Mouse (Mus musculus) stomach, embryonic 16.5 days (tissue): Measurements from ENCODE around the gene Arhgap4. TPM values are rescaled to one million over a fixed set of nuclear protein-coding genes. Genes with fewer than 3 reads are reported as not detected.

ENCODE experiments used
- ATAC-seq: fragments of 200-750 bp; cut with Nextera tagmentation; 2 replicates; pipeline ENCODE4 v1.8.0; 2017; ENCODE audit warnings: moderate number of reproducible peaks, moderate TSS enrichment; ENCODE audit not compliant: insufficient read depth, low FRiP score
- H3K27ac ChIP-seq: fragments of 300-500 bp; sonication (generic); 2 replicates; pipeline ENCODE4 v1.5.1; 2014; ENCODE audit warnings: low read length
- H3K27me3 ChIP-seq: fragments of 300-500 bp; sonication (generic); 2 replicates; pipeline ENCODE4 v1.6.1; 2014; ENCODE audit warnings: low read length, control low read depth, mixed read lengths; ENCODE audit not compliant: control insufficient read depth, insufficient read depth
- H3K36me3 ChIP-seq: fragments of 300-500 bp; sonication (generic); 2 replicates; pipeline ENCODE4 v1.6.1; 2014; ENCODE audit warnings: low read length; ENCODE audit not compliant: control insufficient read depth, insufficient read depth
- H3K4me1 ChIP-seq: fragments of 300-500 bp; sonication (generic); 2 replicates; pipeline ENCODE4 v1.6.1; 2014; ENCODE audit warnings: low read length, control low read depth, mixed read lengths; ENCODE audit not compliant: control insufficient read depth, insufficient read depth
- H3K4me2 ChIP-seq: fragments of 300-500 bp; sonication (generic); 2 replicates; pipeline ENCODE4 v1.6.1; 2014; ENCODE audit warnings: low read depth, low read length, mixed read lengths
- H3K4me3 ChIP-seq: fragments of 300-500 bp; sonication (generic); replicated peaks from 2 replicates; pipeline ENCODE4 v1.5.1; 2014; ENCODE audit warnings: mild to moderate bottlenecking, low read length
- H3K9ac ChIP-seq: fragments of 300-500 bp; sonication (generic); 2 replicates; pipeline ENCODE4 v1.6.1; 2014; ENCODE audit warnings: low read length
- H3K9me3 ChIP-seq: fragments of 300-500 bp; sonication (generic); replicated peaks from 2 replicates; pipeline ENCODE4 v1.6.1; 2016; ENCODE audit warnings: low read length, control low read depth; ENCODE audit not compliant: control insufficient read depth
- WGBS: fragments of 180-500 bp; shearing (Covaris S2); extraction: QIAGEN DNeasy Blood & Tissue Kit; methylation state at CpG from one replicate; pipeline ENCODE4 v1.1.7; 2014; 5-methylcytosine and 5-hydroxymethylcytosine counted together
- polyA plus RNA-seq: library from polyadenylated mRNA; unstranded; fragments of >200 nt; fragmentation: Nextera tagmentation; extraction: Ambion mirVana; gene quantifications from 2 replicates; pipeline ENCODE4 v1.2.1, GENCODE M21; 2015

Gene Arhgap4
- polyA plus RNA-seq, 1 experiment from 2014 or later, result 4.7 TPM

DNA sequence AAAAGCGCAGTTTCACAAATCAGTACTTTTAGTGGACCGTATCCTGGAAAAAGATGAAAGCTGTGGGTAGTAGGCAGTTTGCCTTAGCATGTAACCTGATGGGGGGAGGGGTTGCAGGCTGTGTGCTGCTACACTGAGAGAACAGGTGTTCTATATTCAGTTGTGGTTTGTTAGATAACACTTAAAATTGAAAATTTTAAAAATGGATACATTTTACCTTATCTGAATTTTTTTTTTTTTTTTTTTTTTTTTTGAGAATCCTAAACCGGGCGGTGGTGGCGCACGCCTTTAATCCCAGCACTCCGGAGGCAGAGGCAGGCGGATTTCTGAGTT, 846 bp upstream of the Arhgap4 start:
- H3K27ac ChIP-seq, result peak overlapping the region; percentile 66; the same call in 1 of the 2 replicates

DNA sequence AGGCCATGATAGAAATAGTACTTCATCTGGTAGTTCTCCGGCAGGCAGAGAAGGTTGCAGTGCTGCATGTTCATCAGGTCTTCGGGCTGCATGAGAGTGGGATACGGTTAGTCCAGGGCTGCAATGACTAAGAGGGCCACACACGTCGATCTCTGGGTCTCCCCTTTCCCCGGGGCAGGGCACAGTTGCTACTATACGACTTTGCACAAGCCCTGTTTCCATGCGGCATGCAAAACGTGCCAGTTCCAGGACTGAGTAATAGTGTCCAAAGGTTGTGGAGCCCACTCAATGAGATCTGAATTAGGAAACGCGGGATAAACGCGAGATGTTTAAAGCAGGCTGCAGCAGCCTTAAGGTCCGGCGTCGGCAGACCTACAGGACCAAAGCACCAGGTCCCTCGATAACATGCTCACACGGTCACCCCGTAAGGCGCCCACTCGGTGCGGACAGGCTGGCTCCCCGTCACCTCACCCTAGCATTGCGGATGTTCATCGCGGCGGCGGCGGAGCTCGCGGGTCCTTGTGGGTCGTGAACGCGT, 316 bp downstream of the Arhgap4 start:
- H3K27ac ChIP-seq, result peak overlapping the region; percentile 78
- H3K9me3 ChIP-seq, result no peaks in the 10 kb centered on the region
- H3K36me3 ChIP-seq, result no peaks in the 10 kb centered on the region
- peak; percentile 52 for ATAC-seq
- H3K9ac ChIP-seq, result peak overlapping the region; percentile 76
- peak overlapping the region; percentile 59 for H3K4me2 ChIP-seq
- H3K4me1 ChIP-seq, result no peaks in the 10 kb centered on the region
- WGBS, result 17% methylated on average over 34 of the region's 34 CpGs
- peak overlapping the region; percentile 60 for H3K4me3 ChIP-seq
- no peaks in the 10 kb centered on the region for H3K27me3 ChIP-seq

More for the DNA sequence above, 846 bp upstream of the Arhgap4 start:
- Histone ChIP-seq H3K9me3 (no peaks in the 10 kb centered on the region), H3K4me2 (peak overlapping the region; percentile 72), H3K36me3 (no peaks in the 10 kb centered on the region), H3K9ac (peak overlapping the region; percentile 74), H3K4me3 (peak overlapping the region; percentile 60), H3K4me1 (no peaks in the 10 kb centered on the region), H3K27me3 (no peaks in the 10 kb centered on the region)
- no peak for ATAC-seq
- WGBS, result 51% methylated on average over 4 of the region's 8 CpGs

DNA sequence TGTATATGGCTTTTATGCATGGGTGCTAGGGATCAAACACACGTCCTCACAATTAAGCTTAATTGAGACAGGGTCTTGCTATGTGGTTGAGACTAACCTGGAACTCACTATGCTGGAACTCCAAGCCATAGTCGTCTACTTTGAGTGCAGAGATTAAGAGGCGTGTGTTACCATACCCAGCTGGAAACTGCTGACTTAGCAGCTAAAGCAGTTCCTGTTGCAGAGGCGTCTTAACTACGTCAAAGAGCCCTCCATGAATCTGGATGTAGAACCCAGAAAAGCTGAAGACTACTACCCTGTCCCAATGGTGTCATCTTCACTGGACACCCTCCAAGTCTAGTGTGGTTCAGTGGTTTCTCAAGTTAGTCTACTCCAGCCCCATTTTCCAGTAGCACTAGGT, 3.0 kb downstream of the Arhgap4 start:
- Histone ChIP-seq H3K9ac (no peak overlapping the region), H3K9me3 (no peaks in the 10 kb centered on the region), H3K27me3 (no peaks in the 10 kb centered on the region), H3K36me3 (no peaks in the 10 kb centered on the region), H3K4me1 (no peaks in the 10 kb centered on the region), H3K4me2 (no peak overlapping the region), H3K27ac (no peak overlapping the region), H3K4me3 (no peak overlapping the region)
- WGBS, result 86% methylated on average over 5 of the region's 5 CpGs
- no peak for ATAC-seq

DNA sequence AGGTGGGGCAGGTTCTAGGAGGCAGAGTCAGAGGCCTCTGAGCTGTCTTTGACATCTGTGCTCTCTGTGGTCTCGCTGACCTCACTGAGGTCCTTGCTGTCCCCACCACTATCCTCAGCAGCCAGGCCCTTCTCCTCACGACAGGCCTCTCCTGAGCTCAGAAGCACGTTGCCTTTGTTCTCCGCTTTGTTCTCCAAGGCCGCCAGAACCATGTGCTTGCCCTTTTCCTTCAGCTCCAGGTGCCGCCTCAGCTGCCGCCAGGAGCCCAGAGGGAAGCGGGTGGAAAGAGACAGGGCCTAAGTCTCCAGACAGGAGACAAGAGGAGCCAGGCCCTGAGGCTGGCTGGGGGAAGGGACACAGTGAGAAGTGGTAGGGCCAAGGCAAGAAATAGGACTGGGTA, 4.7 kb downstream of the Arhgap4 start:
- 75% methylated on average over 8 of the region's 8 CpGs for WGBS
- H3K4me3 ChIP-seq, result no peak overlapping the region
- ATAC-seq, result no peak
- H3K27me3 ChIP-seq, result no peaks in the 10 kb centered on the region
- H3K4me1 ChIP-seq, result no peaks in the 10 kb centered on the region
- no peak overlapping the region for H3K4me2 ChIP-seq
- H3K27ac ChIP-seq, result no peak overlapping the region
- H3K36me3 ChIP-seq, result no peaks in the 10 kb centered on the region
- H3K9me3 ChIP-seq, result no peaks in the 10 kb centered on the region
- no peak overlapping the region for H3K9ac ChIP-seq

DNA sequence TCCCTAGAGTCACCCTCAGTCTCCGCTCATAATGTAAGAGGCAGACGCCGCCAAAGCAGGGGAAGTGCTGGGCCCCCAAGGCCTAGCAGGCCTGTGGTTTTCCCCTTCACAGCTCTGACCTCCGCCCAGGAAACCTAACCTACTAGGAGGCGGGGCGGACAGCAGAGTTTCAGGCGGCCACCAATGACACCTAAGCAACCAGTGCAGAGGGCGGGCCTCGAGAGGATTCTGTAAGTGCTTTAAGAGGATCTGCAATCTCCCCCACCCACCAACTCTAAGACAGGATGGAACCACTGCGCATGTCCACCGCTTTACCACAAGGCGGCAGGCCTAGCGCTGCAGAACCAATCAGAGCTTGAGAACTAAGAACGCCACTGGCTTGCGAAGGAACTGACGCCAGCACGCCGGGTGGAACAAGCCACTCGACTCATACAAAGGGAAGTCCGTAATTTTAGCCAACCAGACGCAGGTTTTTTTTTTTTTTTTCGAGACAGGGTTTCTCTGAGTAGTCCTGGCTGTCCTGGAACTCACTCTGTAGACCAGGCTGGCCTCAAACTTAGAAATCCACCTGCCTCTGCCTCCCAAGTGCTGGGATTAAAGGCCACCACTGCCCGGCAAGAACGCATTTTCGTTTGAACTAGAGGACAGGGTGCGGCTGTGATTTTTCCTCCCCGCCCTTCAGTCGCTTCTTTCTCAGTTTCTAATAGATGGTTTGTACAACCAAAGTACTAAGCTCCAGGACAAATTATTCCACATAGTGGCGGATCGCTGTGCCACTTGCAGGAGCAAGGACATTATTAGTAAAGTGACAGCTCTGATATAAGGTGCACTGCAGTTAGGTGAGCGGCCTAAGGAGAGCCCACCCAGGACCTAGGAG, 6.6 kb downstream of the Arhgap4 start:
- peak; percentile 98 for ATAC-seq
- Histone ChIP-seq H3K9ac (peak overlapping the region; percentile 56), H3K36me3 (no peaks in the 10 kb centered on the region), H3K4me2 (peak overlapping the region; percentile 47), H3K27me3 (no peaks in the 10 kb centered on the region), H3K4me3 (peak overlapping the region; percentile 23), H3K9me3 (no peaks in the 10 kb centered on the region), H3K4me1 (no peaks in the 10 kb centered on the region), H3K27ac (peak overlapping the region; percentile 81)
- 18% methylated on average over 31 of the region's 31 CpGs for WGBS

DNA sequence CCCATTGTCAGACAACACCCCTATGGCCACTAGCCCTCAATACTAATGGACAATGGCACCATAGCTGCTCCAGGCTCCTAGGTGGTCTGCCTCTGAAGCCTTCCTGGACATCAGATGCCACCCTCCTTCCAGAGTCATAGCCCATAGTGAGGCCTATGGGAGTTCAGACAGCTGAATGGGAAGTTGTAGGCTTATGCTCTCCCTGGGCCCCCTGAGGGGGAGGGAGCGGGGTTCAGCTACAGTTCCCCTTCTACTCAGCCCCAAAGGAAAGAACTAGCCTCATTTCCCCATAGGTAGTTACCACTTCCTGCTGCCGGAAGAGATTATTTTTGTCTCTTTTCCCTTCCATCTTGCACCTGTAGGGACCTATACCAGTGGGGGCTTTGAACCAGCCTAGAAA, 10.1 kb downstream of the Arhgap4 start:
- Histone ChIP-seq H3K4me1 (no peaks in the 10 kb centered on the region), H3K9ac (no peak overlapping the region), H3K4me2 (0 out of 2 replicates have a peak overlapping the region, but pooled peaks have one; percentile 45), H3K4me3 (no peak overlapping the region), H3K27me3 (no peaks in the 10 kb centered on the region; the same call in 1 of the 2 replicates), H3K9me3 (no peaks in the 10 kb centered on the region), H3K27ac (no peak overlapping the region), H3K36me3 (no peaks in the 10 kb centered on the region)
- no peak for ATAC-seq
- 79% methylated on average over 2 of the region's 2 CpGs for WGBS

DNA sequence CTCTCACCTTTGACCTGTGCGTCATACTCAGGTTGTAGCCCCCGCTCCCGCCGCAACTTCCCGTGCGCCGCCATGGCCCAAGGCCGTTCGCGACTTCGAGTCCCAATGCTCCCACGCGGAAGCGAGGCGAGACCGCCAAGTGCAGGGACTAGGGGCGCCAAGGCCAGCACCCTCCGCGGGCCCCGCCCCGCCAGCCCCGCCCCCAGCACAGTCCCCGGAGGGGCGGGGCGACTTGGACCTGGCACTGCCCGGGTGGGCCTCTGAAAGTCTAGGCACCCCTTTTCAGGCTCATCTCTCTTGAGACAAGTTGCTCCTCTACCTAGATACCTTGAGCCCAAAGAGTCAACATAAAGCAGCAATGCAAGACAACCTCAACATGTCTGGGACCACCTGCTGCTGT, 10.5 kb downstream of the Arhgap4 start:
- H3K4me2 ChIP-seq, result peak overlapping the region; percentile 45
- H3K4me1 ChIP-seq, result no peaks in the 10 kb centered on the region
- no peak overlapping the region; the same call in 1 of the 2 replicates for H3K9ac ChIP-seq
- H3K4me3 ChIP-seq, result peak overlapping the region; percentile 26
- WGBS, result 8% methylated on average over 26 of the region's 26 CpGs
- H3K9me3 ChIP-seq, result no peaks in the 10 kb centered on the region
- ATAC-seq, result no peak
- no peak overlapping the region for H3K27ac ChIP-seq
- no peaks in the 10 kb centered on the region; the same call in 1 of the 2 replicates for H3K27me3 ChIP-seq
- no peaks in the 10 kb centered on the region for H3K36me3 ChIP-seq

DNA sequence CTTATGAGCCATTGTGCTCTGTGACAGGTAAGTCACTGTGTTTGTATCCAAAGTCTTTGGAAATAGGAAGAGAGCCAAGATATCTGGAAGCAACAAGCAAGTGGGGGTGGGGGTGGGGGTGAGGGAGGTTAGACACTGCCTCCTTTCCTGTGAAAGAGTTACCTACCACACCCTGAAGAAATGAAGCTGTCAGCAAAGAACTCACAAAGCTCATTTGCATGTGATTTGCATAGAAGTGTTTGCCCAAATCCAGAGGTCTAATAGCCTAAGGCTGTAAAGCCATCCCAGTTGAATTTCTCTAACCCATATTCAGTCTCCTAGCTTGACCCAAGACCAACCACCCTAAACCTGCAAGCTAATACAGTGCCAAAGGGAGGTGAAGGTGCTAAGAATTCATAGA, 11.2 kb downstream of the Arhgap4 start:
- no peak for ATAC-seq

DNA sequence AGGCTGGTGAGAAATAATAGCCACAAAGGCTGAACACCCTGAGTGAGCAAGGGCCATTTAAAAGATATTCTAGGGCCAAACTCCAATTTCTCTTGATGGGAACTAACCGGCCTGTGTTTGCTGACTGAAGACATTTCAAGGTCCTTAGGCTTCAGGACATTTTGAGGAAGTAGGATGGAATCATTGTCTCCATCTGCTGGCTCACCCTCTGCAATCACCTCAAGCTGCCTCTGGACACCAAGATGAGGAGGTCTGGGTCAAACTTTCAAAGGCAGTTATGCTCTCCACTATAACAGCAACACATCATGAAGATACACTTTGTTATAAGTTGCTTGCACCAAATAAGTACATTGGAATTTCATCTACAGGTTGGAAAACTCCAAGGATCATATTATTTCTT, 11.6 kb downstream of the Arhgap4 start:
- Histone ChIP-seq H3K4me1 (no peaks in the 10 kb centered on the region), H3K27ac (no peak overlapping the region), H3K4me2 (no peak overlapping the region), H3K9ac (no peak overlapping the region), H3K9me3 (no peaks in the 10 kb centered on the region), H3K27me3 (no peaks in the 10 kb centered on the region; the same call in 1 of the 2 replicates), H3K36me3 (no peaks in the 10 kb centered on the region), H3K4me3 (no peak overlapping the region)
- WGBS, result 77% methylated on average over 1 of the region's 1 CpGs
- no peak for ATAC-seq

More for the DNA sequence above, 11.2 kb downstream of the Arhgap4 start:
- H3K27ac ChIP-seq, result no peak overlapping the region
- no peak overlapping the region for H3K9ac ChIP-seq
- no peaks in the 10 kb centered on the region for H3K9me3 ChIP-seq
- H3K36me3 ChIP-seq, result no peaks in the 10 kb centered on the region
- H3K4me3 ChIP-seq, result no peak overlapping the region; the same call in 1 of the 2 replicates
- no peaks in the 10 kb centered on the region for H3K4me1 ChIP-seq
- no peak overlapping the region for H3K4me2 ChIP-seq
- no peaks in the 10 kb centered on the region; the same call in 1 of the 2 replicates for H3K27me3 ChIP-seq
